Mouse (Mus musculus): ENCODE results near the gene Rxfp3.

DNA sequence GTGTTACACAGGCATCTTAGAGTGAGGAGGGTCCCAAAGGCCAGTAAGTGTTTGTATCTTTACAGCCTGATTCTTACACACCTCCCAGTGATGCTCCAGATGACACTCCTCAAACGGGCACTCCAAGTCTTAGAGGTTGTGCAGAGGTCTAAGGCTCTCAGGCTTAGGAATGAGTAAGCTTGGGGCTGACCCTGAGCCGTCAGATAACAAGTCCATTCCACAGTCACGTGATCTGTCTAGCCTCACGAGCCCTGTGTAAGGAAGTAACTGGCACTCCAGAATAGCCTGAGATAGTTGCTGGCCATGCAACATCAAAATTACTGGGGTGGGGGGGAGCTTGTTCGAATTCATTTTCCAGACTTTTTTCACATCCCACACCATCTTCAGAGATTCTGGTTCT is 2.3 kb upstream of the Rxfp3 start:
- TF ChIP-seq GATA1 (IDR thresholded peaks at IDR 0.05; ENCODE audit: low read length) (no peak), TAL1 (IDR thresholded peaks at IDR 0.05; ENCODE audit: low read length) (no peak)
